Mouse (Mus musculus) embryonic facial prominence, embryonic 14.5 days (tissue): ENCODE measurements around the gene Slc36a4. TPM values are rescaled to one million over a fixed set of nuclear protein-coding genes. Genes with fewer than 3 reads are reported as not detected.

Source experiments
- ATAC-seq: fragments of 200-750 bp; cut with Nextera tagmentation; 2 replicates; pipeline ENCODE4 v1.8.0; 2017; ENCODE audit warnings: low read depth, moderate number of reproducible peaks, moderate TSS enrichment
- DNase-seq: peaks from one replicate; pipeline ENCODE4 v3.0.0-alpha.2; 2015; ENCODE audit warnings: low spot score
- H3K27ac ChIP-seq: fragments of 300-500 bp; sonication (generic); replicated peaks from 2 replicates; pipeline ENCODE4 v1.5.1; 2014; ENCODE audit warnings: low read depth, mild to moderate bottlenecking, low read length, moderate library complexity
- H3K27me3 ChIP-seq: fragments of 300-500 bp; sonication (generic); replicated peaks from 2 replicates; pipeline ENCODE4 v1.6.1; 2014; ENCODE audit warnings: low read length; ENCODE audit not compliant: control insufficient read depth, insufficient read depth
- H3K36me3 ChIP-seq: fragments of 300-500 bp; sonication (generic); 2 replicates; pipeline ENCODE4 v1.6.1; 2014; ENCODE audit warnings: low read length, mixed read lengths; ENCODE audit not compliant: control insufficient read depth, insufficient read depth
- H3K4me1 ChIP-seq: fragments of 300-500 bp; sonication (generic); 2 replicates; pipeline ENCODE4 v1.6.1; 2014; ENCODE audit warnings: antibody characterized with exemption, low read length; ENCODE audit not compliant: control insufficient read depth, insufficient read depth
- H3K4me2 ChIP-seq: fragments of 300-500 bp; sonication (generic); 2 replicates; pipeline ENCODE4 v1.6.1; 2014; ENCODE audit warnings: low read depth, mild to moderate bottlenecking, low read length, moderate library complexity, mixed read lengths
- H3K4me3 ChIP-seq: fragments of 300-500 bp; sonication (generic); 2 replicates; pipeline ENCODE4 v1.5.1; 2014; ENCODE audit warnings: low read depth, mild to moderate bottlenecking, low read length
- H3K9ac ChIP-seq: fragments of 300-500 bp; sonication (generic); 2 replicates; pipeline ENCODE4 v1.6.1; 2014; ENCODE audit warnings: low read depth, mild to moderate bottlenecking, low read length, moderate library complexity, mixed read lengths
- H3K9me3 ChIP-seq: fragments of 300-500 bp; sonication (generic); 2 replicates; pipeline ENCODE4 v1.6.1; 2016; ENCODE audit warnings: low read length; ENCODE audit not compliant: control insufficient read depth
- WGBS: fragments of 180-500 bp; shearing (Covaris S2); extraction: QIAGEN DNeasy Blood & Tissue Kit; methylation state at CpG from one replicate; pipeline ENCODE4 v1.1.7; 2014; 5-methylcytosine and 5-hydroxymethylcytosine counted together
- polyA plus RNA-seq: library from polyadenylated mRNA; unstranded; fragments of >200 nt; fragmentation: Nextera tagmentation; extraction: Ambion mirVana; gene quantifications from 2 replicates; pipeline ENCODE4 v1.2.1, GENCODE M21; 2014

The Slc36a4 gene
- polyA plus RNA-seq, 1 experiment from 2014 or later, result 23.1 TPM

- ATAC-seq (no peak), DNase-seq (no peak)
- Histone ChIP-seq H3K36me3 (no peaks in the 10 kb centered on the region), H3K4me3 (no peak overlapping the region), H3K27me3 (no peaks in the 10 kb centered on the region), H3K4me1 (no peaks in the 10 kb centered on the region), H3K27ac (no peak overlapping the region), H3K4me2 (no peak overlapping the region), H3K9ac (no peak overlapping the region), H3K9me3 (no peaks in the 10 kb centered on the region)
- WGBS, result 50% methylated on average over 5 of the region's 5 CpGs
These were observed 56.8 kb downstream of the Slc36a4 start for GRCm38 (mm10) chr9:15766379-15766778.

DNA sequence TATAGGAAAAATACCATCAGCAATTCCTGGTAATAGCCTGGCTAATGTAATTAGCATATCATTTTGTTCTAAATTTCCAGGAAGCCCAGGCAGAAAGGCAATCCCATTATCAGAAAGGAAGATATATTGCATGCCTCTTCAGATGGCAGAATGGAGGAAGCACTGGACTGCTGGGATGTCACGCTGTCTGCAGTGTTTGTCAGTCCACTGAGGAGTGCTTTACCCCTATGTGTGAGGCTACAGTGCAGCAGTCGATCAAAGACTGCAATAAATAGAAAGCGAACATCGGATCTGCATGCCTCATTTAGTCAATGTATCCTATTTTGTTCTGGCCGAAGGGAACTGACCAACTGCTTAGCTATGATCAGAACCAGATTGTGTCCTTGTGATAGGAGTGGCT lies 57.3 kb downstream of the Slc36a4 start:
- no peak overlapping the region for H3K4me3 ChIP-seq
- ATAC-seq (no peak), DNase-seq (no peak)
- no peak overlapping the region for H3K9ac ChIP-seq
- no peak overlapping the region for H3K4me2 ChIP-seq
- H3K27me3 ChIP-seq, result no peaks in the 10 kb centered on the region
- H3K27ac ChIP-seq, result no peak overlapping the region
- 43% methylated on average over 5 of the region's 5 CpGs for WGBS
- no peaks in the 10 kb centered on the region for H3K9me3 ChIP-seq
- no peaks in the 10 kb centered on the region for H3K4me1 ChIP-seq
- H3K36me3 ChIP-seq, result no peaks in the 10 kb centered on the region

DNA sequence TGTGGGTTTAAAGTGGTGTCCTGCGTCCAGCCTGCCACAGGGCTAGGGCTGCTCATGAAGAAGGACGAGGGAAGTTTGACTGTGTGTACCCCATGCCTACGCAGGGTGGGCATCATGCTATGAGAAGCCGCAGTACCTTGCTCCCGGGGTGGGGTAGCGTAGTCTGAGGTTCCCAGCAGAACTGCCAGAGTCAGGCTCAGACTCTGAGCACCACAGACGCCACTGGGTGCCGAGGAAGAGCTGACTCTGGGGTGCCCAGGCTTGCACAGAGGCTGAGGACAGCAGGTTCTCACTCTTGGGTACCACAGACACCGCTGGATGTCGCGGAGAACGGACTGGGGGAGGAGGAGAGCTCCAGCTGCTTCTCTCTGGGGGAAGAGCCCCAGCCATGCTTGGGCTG lies 63.2 kb downstream of the Slc36a4 start:
- ATAC-seq, result no peak
- H3K4me3 ChIP-seq, result no peak overlapping the region
- H3K4me2 ChIP-seq, result no peak overlapping the region
- H3K27ac ChIP-seq, result no peak overlapping the region
- H3K9ac ChIP-seq, result no peak overlapping the region
- no peak for DNase-seq
- no peaks in the 10 kb centered on the region for H3K9me3 ChIP-seq
- WGBS, result 88% methylated on average over 12 of the region's 12 CpGs
- H3K27me3 ChIP-seq, result no peaks in the 10 kb centered on the region
- H3K4me1 ChIP-seq, result no peaks in the 10 kb centered on the region
- H3K36me3 ChIP-seq, result no peaks in the 10 kb centered on the region

DNA sequence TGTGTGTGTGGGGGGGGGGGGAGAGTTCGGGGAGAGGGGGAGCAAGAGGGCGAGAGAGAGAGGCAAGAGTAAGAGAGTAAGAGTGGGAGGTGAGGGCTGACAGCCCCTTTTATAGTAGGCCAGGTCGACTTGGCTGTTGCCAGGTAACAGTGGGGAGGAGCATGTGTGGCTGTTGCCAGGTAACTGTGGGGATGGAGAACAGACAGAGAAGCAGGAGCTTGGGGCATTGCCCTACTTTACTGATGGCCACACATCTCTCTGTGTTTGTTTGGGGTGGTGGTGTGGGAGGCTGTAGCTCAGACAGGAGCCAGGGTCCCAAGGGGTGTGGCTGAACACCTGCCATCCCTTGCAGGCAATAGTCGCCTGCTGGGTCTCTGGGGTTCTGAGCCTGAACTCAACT lies 63.9 kb downstream of the Slc36a4 start:
- H3K27ac ChIP-seq, result no peak overlapping the region
- H3K36me3 ChIP-seq, result no peaks in the 10 kb centered on the region
- WGBS, result 43% methylated on average over 3 of the region's 4 CpGs
- no peak overlapping the region for H3K4me3 ChIP-seq
- 0 out of 2 replicates have a peak, but pooled peaks have one; percentile 17 for ATAC-seq
- no peak overlapping the region for H3K4me2 ChIP-seq
- DNase-seq, result no peak
- no peaks in the 10 kb centered on the region for H3K9me3 ChIP-seq
- no peaks in the 10 kb centered on the region for H3K4me1 ChIP-seq
- H3K9ac ChIP-seq, result no peak overlapping the region
- no peaks in the 10 kb centered on the region for H3K27me3 ChIP-seq

DNA sequence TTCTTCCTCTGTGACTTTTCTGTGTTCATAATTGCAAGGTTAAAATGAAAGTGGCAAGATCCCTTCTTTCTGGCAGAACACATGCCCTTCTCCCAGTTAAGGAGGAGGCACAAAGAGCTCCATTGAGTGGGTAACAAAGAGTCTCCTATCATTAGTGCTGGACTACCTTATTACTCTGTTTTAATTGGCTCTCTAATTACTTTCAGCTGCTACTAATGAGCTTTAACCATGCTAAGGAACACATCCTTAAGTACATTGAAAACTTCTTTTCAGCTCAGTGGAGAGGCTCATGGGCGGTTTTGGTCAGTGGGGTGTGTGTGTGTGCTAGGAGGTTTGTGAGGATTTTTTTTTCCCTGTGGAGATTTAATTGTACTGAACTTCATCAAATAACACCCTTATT lies 65.4 kb downstream of the Slc36a4 start:
- H3K4me2 ChIP-seq, result no peak overlapping the region
- WGBS, result 50% methylated on average over 1 of the region's 1 CpGs
- DNase-seq (peak; percentile 54), ATAC-seq (peak; percentile 72; the same call in 1 of the 2 replicates)
- no peaks in the 10 kb centered on the region for H3K36me3 ChIP-seq
- no peak overlapping the region for H3K4me3 ChIP-seq
- no peak overlapping the region for H3K9ac ChIP-seq
- H3K27ac ChIP-seq, result no peak overlapping the region
- no peaks in the 10 kb centered on the region for H3K9me3 ChIP-seq
- H3K27me3 ChIP-seq, result no peaks in the 10 kb centered on the region
- H3K4me1 ChIP-seq, result no peaks in the 10 kb centered on the region

- no peaks in the 10 kb centered on the region for H3K4me1 ChIP-seq
- WGBS, result 63% methylated on average over 4 of the region's 4 CpGs
- H3K27me3 ChIP-seq, result no peaks in the 10 kb centered on the region
- H3K36me3 ChIP-seq, result no peaks in the 10 kb centered on the region
- no peak overlapping the region for H3K4me2 ChIP-seq
- DNase-seq (no peak), ATAC-seq (peak; percentile 26; the same call in 1 of the 2 replicates)
- H3K9ac ChIP-seq, result no peak overlapping the region
- no peak overlapping the region for H3K4me3 ChIP-seq
- H3K9me3 ChIP-seq, result no peaks in the 10 kb centered on the region
- H3K27ac ChIP-seq, result no peak overlapping the region
These were observed 72.4 kb downstream of the Slc36a4 start for GRCm38 (mm10) chr9:15781936-15782335.

DNA sequence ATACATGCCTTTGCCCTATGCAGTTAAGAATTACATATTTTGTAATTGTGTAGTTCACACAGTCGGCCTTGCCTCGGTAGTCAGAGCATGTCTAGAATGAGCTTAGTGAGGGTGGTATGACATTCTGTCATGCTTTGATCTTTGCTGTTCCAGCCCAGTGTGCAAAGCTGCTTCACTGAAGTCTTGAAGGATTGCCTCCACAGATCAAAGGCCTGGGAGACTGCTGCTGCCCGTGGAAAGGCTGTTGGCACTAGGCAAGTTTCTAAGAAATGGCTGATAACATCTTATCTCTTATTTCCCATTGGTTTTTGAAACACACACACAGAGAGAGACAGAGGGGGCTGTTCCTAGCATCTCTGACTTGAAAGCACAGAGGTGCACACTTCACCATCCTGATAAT lies 76.7 kb downstream of the Slc36a4 start:
- Histone ChIP-seq H3K27ac (no peak overlapping the region), H3K4me2 (no peak overlapping the region), H3K4me3 (no peak overlapping the region), H3K9ac (no peak overlapping the region), H3K36me3 (no peaks in the 10 kb centered on the region), H3K27me3 (no peaks in the 10 kb centered on the region), H3K9me3 (no peaks in the 10 kb centered on the region), H3K4me1 (no peaks in the 10 kb centered on the region)
- 64% methylated on average over 3 of the region's 3 CpGs for WGBS
- no peak for DNase-seq
- no peak for ATAC-seq

GRCm38 (mm10) chr9:15786610-15787009 lies 77.1 kb downstream of the Slc36a4 start:
- no peak overlapping the region for H3K9ac ChIP-seq
- no peaks in the 10 kb centered on the region for H3K27me3 ChIP-seq
- no peaks in the 10 kb centered on the region for H3K9me3 ChIP-seq
- H3K4me1 ChIP-seq, result no peaks in the 10 kb centered on the region
- no peak overlapping the region for H3K27ac ChIP-seq
- no peak overlapping the region for H3K4me2 ChIP-seq
- no peak overlapping the region for H3K4me3 ChIP-seq
- no peak for DNase-seq
- WGBS, result 75% methylated on average over 2 of the region's 2 CpGs
- no peak for ATAC-seq
- H3K36me3 ChIP-seq, result no peaks in the 10 kb centered on the region

GRCm38 (mm10) chr9:15792076-15792475 lies 82.5 kb downstream of the Slc36a4 start:
- Histone ChIP-seq H3K9ac (no peak overlapping the region), H3K9me3 (no peaks in the 10 kb centered on the region), H3K27ac (no peak overlapping the region), H3K4me2 (no peak overlapping the region), H3K27me3 (no peaks in the 10 kb centered on the region), H3K36me3 (no peaks in the 10 kb centered on the region), H3K4me3 (no peak overlapping the region), H3K4me1 (no peaks in the 10 kb centered on the region)
- ATAC-seq (no peak), DNase-seq (no peak)
- WGBS, result 88% methylated on average over 9 of the region's 9 CpGs
